Mouse (Mus musculus): Measurements from ENCODE around the gene Olfr1369-ps1. TPM values are rescaled to one million over a fixed set of nuclear protein-coding genes. Genes with fewer than 3 reads are reported as not detected.

The Olfr1369-ps1 gene
- polyA plus RNA-seq (2014; fragmentation: Illumina TruSeq; extraction: RNeasy Lipid Tissue Mini Kit (QIAGEN cat#74804); ENCODE audit: insufficient read depth, low read depth, low replicate concordance) = not detected

DNA sequence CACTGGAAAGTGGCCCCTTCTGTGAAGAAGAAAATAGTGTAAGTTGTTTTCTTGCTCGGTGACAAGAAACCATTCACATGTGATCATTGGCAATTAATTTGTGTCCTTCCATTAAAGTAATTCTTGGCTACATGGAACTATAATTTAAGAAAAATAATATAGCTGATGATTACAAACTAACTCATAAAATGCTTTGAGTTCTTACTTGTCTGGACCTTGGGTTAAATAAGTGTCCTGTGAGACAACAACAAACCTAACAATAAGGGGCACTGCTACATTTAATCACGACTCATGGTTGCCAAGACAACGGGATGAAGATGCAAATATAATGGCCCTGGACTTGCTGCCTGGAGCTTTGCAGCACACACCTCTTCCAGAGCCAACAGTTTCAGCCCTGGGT, at the start of gene Olfr1369-ps1:
Gene Olfr1369-ps1, plus strand, starts transcription at position 301 of the 400 bp plus-strand sequence.

DNA sequence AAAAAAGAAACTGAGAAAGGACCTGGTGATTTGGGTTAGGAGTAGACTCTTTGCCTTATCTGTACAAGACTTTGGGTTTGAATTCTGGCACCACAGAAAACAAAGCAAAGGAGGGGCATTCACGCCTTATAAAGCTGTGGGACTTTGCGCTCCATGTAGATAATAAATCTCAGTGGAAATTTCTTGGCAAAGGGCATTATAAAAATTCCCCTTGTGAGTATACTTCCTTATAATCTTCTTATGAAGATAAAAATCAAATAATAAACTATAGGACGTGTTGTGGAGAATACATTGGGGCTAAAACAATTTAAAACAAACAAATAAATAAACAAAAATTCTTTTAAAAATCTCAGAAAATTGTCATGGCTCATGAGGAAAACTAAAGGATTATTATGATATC, 36.4 kb upstream of the Olfr1369-ps1 start, which contains the start of gene Olfr1370:
Gene Olfr1370, minus strand, starts transcription at position 101 of the 400 bp plus-strand sequence.

DNA sequence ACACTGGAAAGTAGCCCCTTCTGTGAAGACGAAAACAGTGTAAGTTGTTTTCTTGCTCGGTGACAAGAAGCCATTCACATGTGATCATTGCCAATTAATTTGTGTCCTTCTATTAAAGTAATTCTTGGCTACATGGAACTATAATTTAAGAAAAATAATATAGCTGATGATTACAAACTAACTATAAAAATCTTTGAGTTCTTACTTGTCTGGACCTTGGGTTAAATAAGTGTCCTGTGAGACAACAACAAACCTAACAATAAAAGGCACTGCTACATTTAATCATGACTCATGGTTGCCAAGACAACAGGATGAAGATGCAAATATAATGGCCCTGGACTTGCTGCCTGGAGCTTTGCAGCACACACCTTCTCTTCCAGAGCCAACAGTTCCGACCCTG, 18.1 kb downstream of the Olfr1369-ps1 start, which contains the start of gene Olfr263:
Gene Olfr263, plus strand, starts transcription at position 301 of the 400 bp plus-strand sequence.

DNA sequence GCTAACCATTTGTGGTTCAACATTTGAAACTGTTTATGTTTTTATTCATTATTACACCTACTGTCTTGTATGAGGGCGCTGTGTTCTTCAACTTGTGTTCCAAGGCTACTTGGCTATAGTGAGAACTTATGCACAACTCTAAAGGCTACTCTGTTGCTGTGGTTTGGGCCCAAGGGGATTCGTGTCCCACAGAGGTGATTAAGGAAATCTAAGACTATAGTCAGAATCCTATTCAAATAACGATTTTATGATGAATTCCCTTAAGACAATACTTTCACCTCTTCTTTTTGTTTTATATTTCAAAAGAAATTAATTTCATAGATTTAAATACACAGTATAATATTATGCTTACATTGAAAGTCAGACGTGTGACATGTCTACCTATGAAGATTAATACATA, 34.5 kb downstream of the Olfr1369-ps1 start, which contains the start of gene Olfr1368:
Gene Olfr1368, minus strand, starts transcription at position 101 of the 400 bp plus-strand sequence.

Other genes with a start within 250 kb of the Olfr1369-ps1 start
- not detected for gene Olfr1370, start 36.5 kb upstream of the Olfr1369-ps1 start, polyA plus RNA-seq (2014; fragmentation: Illumina TruSeq; extraction: RNeasy Lipid Tissue Mini Kit (QIAGEN cat#74804); ENCODE audit: insufficient read depth, low read depth, low replicate concordance)
- not detected for gene Olfr263, start 18.2 kb downstream of the Olfr1369-ps1 start, polyA plus RNA-seq (2014; fragmentation: Illumina TruSeq; extraction: RNeasy Lipid Tissue Mini Kit (QIAGEN cat#74804); ENCODE audit: insufficient read depth, low read depth, low replicate concordance)
- gene Olfr1368, start 34.4 kb downstream of the Olfr1369-ps1 start, polyA plus RNA-seq (2014; fragmentation: Illumina TruSeq; extraction: RNeasy Lipid Tissue Mini Kit (QIAGEN cat#74804); ENCODE audit: insufficient read depth, low read depth, low replicate concordance) = not detected
- gene Trim27, start 68.0 kb downstream of the Olfr1369-ps1 start, polyA plus RNA-seq (2014; fragmentation: Illumina TruSeq; extraction: RNeasy Lipid Tissue Mini Kit (QIAGEN cat#74804); ENCODE audit: insufficient read depth, low read depth, low replicate concordance) = 29.6 TPM
- gene Gpx5, start 181.2 kb downstream of the Olfr1369-ps1 start, polyA plus RNA-seq (2014; fragmentation: Illumina TruSeq; extraction: RNeasy Lipid Tissue Mini Kit (QIAGEN cat#74804); ENCODE audit: insufficient read depth, low read depth, low replicate concordance) = not detected
- gene Gpx6, start 200.6 kb downstream of the Olfr1369-ps1 start, polyA plus RNA-seq (2014; fragmentation: Illumina TruSeq; extraction: RNeasy Lipid Tissue Mini Kit (QIAGEN cat#74804); ENCODE audit: insufficient read depth, low read depth, low replicate concordance) = not detected
- not detected for gene Olfr1367, start 235.4 kb downstream of the Olfr1369-ps1 start, polyA plus RNA-seq (2014; fragmentation: Illumina TruSeq; extraction: RNeasy Lipid Tissue Mini Kit (QIAGEN cat#74804); ENCODE audit: insufficient read depth, low read depth, low replicate concordance)